10 mouse cellular contexts compared by ENCODE assay signal in the genomic region with DNA sequence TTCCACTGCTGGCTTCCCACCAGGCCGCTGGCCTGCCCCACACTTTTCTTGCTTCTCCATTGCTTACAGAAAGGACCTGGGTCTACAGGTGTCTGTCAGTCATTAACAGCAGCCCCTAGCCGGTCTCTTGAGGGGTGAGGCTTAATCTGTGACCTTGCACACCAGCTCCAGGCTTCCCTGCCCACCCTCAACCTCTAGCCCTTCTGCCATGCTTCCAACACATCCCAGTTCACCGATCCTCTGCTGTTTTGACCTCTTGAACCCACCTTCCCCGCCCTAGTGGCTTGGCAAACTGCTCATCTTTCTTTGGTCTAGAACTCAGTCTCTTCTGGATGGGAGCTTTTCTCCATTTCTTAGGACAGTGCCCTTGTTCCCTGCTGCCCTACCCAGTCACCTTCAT. TPM values are rescaled to one million over a fixed set of nuclear protein-coding genes. Genes with fewer than 3 reads are reported as not detected.
DNase-seq lines count a peak whose midpoint lies in the region; ATAC-seq lines count a peak whose summit lies in the region.
"Had no signal": no experiment of that assay in that cellular context is flagged by ENCODE, and none has a peak within 500 bp of the region (broad histone marks: within the 10 kb centered on the region; RNA-seq: fewer than 3 reads in every experiment).

No protein-coding gene starts in this region.

- peak overlapping the region; percentile 79 for H3K4me2 ChIP-seq in lung, embryonic 15.5 days
- H3K4me2 ChIP-seq in intestine, embryonic 15.5 days (replicated peaks) = peak overlapping the region; percentile 94
- peak overlapping the region; percentile 91 for H3K4me2 ChIP-seq in stomach, embryonic 15.5 days

- peaks cover 55% of the 10 kb centered on the region for H3K4me1 ChIP-seq in lung, embryonic 15.5 days
- peaks cover 31% of the 10 kb centered on the region for H3K4me1 ChIP-seq in intestine, embryonic 15.5 days (replicated peaks)
- H3K4me1 ChIP-seq in stomach, embryonic 15.5 days = peaks cover 18% of the 10 kb centered on the region

- H3K4me3 ChIP-seq in lung, embryonic 15.5 days = peak overlapping the region; percentile 77
- H3K4me3 ChIP-seq in intestine, embryonic 15.5 days (replicated peaks) = peak overlapping the region; percentile 67
- peak overlapping the region; percentile 68 for H3K4me3 ChIP-seq in stomach, embryonic 15.5 days (replicated peaks)

- H3K9me3 ChIP-seq in lung, embryonic 15.5 days = no peaks in the 10 kb centered on the region
- H3K9me3 ChIP-seq in intestine, embryonic 15.5 days = no peaks in the 10 kb centered on the region
- no peaks in the 10 kb centered on the region for H3K9me3 ChIP-seq in stomach, embryonic 15.5 days

- WGBS in lung, embryonic 15.5 days = 31% methylated on average over 4 of the region's 4 CpGs
- 32% methylated on average over 4 of the region's 4 CpGs for WGBS in intestine, embryonic 15.5 days
- WGBS in stomach, embryonic 15.5 days = 45% methylated on average over 4 of the region's 4 CpGs

- no peaks in the 10 kb centered on the region for H3K27me3 ChIP-seq in lung, embryonic 15.5 days
- H3K27me3 ChIP-seq in intestine, embryonic 15.5 days (replicated peaks) = no peaks in the 10 kb centered on the region
- H3K27me3 ChIP-seq in stomach, embryonic 15.5 days (replicated peaks) = no peaks in the 10 kb centered on the region

- no peak for ATAC-seq in lung, embryonic 15.5 days (ENCODE audit: borderline replicate concordance, extremely low read depth, low FRiP score, low TSS enrichment)
- ATAC-seq in intestine, embryonic 15.5 days = no peak
- no peak for ATAC-seq in stomach, embryonic 15.5 days (ENCODE audit: insufficient read depth, low FRiP score, low read depth)
- no peak for ATAC-seq in frontal cortex, adult (ENCODE audit: low TSS enrichment)

- 0 out of 2 replicates have a peak overlapping the region, but pooled peaks have one; percentile 96 for H3K27ac ChIP-seq in lung, embryonic 15.5 days
- no peak overlapping the region for H3K27ac ChIP-seq in intestine, embryonic 15.5 days
- no peak overlapping the region for H3K27ac ChIP-seq in stomach, embryonic 15.5 days

- no peak for DNase-seq in lung, postnatal 14 days
- DNase-seq in kidney, postnatal 36 days = peak; percentile 68 to 82
- DNase-seq in embryo, embryonic 9.5 days (ENCODE audit: extremely low spot score) = no peak
- no peak for DNase-seq in thymus, postnatal 0 days (ENCODE audit: low spot score)
- DNase-seq: layer of hippocampus, postnatal 36 days; thymus, adult 2 months had no signal

- peak overlapping the region; percentile 80; the same call in 1 of the 2 replicates for H3K9ac ChIP-seq in lung, embryonic 15.5 days
- peak overlapping the region; percentile 69; the same call in 1 of the 2 replicates for H3K9ac ChIP-seq in intestine, embryonic 15.5 days
- no peak overlapping the region; the same call in 1 of the 2 replicates for H3K9ac ChIP-seq in stomach, embryonic 15.5 days

- 0 out of 2 replicates have a peak, but pooled peaks cover 4% of the 10 kb centered on the region for H3K36me3 ChIP-seq in lung, embryonic 15.5 days
- H3K36me3 ChIP-seq in intestine, embryonic 15.5 days = no peaks in the 10 kb centered on the region
- no peaks in the 10 kb centered on the region for H3K36me3 ChIP-seq in stomach, embryonic 15.5 days

RNA-seq across cellular contexts. Expression of gene Eva1a, which starts 2.8 kb away (rescaled TPM):
- 44.7 and 48.4 TPM in 2 replicates for polyA plus RNA-seq in lung, embryonic 15.5 days (2015; fragmentation: Nextera tagmentation; extraction: Ambion mirVana)
- 16.8 and 19.6 TPM in 2 replicates for polyA plus RNA-seq in intestine, embryonic 15.5 days (2015; fragmentation: Nextera tagmentation; extraction: Ambion mirVana)
- polyA plus RNA-seq in stomach, embryonic 15.5 days (2015; fragmentation: Nextera tagmentation; extraction: Ambion mirVana) = 18.1 and 19.3 TPM in 2 replicates
- 2.9 and 3.0 TPM in 2 replicates for polyA plus RNA-seq in thymus, postnatal 0 days (2015; fragmentation: Nextera tagmentation; extraction: Ambion mirVana)

Comparison
In these comparisons a context has a peak if more than half of its experiments do, and no peak if none do; other contexts are left out.
1. DNase-seq: peak in kidney, postnatal 36 days (2 of 2); none in lung, postnatal 14 days (single experiment), embryo, embryonic 9.5 days (single experiment) and thymus, postnatal 0 days (single experiment).
2. Peak in every context shown above with its lines, with median percentiles within 50 percentile points of each other: H3K4me2 ChIP-seq and H3K4me3 ChIP-seq.